Mouse (Mus musculus): ENCODE measurements around the gene Atg16l2. TPM values are rescaled to one million over a fixed set of nuclear protein-coding genes. Genes with fewer than 3 reads are reported as not detected.

Atg16l2 gene
- 50.0 and 98.4 TPM in 2 replicates for polyA plus RNA-seq (2012; ENCODE audit: low replicate concordance)

GRCm38 (mm10) chr7:101301881-101302456 is at the start of gene Atg16l2:
Gene Atg16l2 (minus strand): TSS chr7:101302251.

GRCm38 (mm10) chr7:101347767-101348270 is 45.8 kb upstream of the Atg16l2 start, which contains the start of gene Arap1:
Gene Arap1 (plus strand): TSS chr7:101348067.

GRCm38 (mm10) chr7:101317014-101317413 is 15.0 kb upstream of the Atg16l2 start, which contains the start of gene Stard10:
Gene Stard10 (plus strand): TSS chr7:101317086.

Other genes with a start within 250 kb of the Atg16l2 start
- 23.6 and 84.0 TPM in 2 replicates for gene Fchsd2, start 209.4 kb downstream of the Atg16l2 start, polyA plus RNA-seq (2012; ENCODE audit: low replicate concordance)
- 243 and 345 TPM in 2 replicates for gene Stard10, start 14.8 kb upstream of the Atg16l2 start, polyA plus RNA-seq (2012; ENCODE audit: low replicate concordance)
- gene Arap1, start 45.8 kb upstream of the Atg16l2 start, polyA plus RNA-seq (2012; ENCODE audit: low replicate concordance), result 374 and 501 TPM in 2 replicates
- gene Gm45837, start 108.6 kb upstream of the Atg16l2 start, polyA plus RNA-seq (2012; ENCODE audit: low replicate concordance), result 9.0 and 15.1 TPM in 2 replicates
- gene Pde2a, start 119.4 kb upstream of the Atg16l2 start, polyA plus RNA-seq (2012; ENCODE audit: low replicate concordance), result 14.9 and 29.9 TPM in 2 replicates